Mouse (Mus musculus) kidney, adult 2 months (tissue): Measurements from ENCODE around the gene Mcm6.

Source experiments
- CTCF ChIP-seq: fragments of 200-500 bp; conservative IDR thresholded peaks from 2 replicates; pipeline ENCODE4 v1.5.1; 2011; ENCODE audit warnings: low read depth, mild to moderate bottlenecking, control low read depth, low read length, moderate library complexity, mixed read lengths; ENCODE audit not compliant: insufficient read depth, insufficient read length
- POLR2A ChIP-seq: fragments of 200-500 bp; IDR thresholded peaks from one replicate; pipeline ENCODE4 v1.6.1; 2011; ENCODE audit warnings: low read depth, low read length, control low read depth

- no peak for TF ChIP-seq POLR2A
- TF ChIP-seq CTCF, result no peak
Measured at GRCm38 (mm10) chr1:128330313-128330712, 29.2 kb downstream of the Mcm6 start.
